ENCODE assay signal across 25 mouse cellular contexts in the genomic region with DNA sequence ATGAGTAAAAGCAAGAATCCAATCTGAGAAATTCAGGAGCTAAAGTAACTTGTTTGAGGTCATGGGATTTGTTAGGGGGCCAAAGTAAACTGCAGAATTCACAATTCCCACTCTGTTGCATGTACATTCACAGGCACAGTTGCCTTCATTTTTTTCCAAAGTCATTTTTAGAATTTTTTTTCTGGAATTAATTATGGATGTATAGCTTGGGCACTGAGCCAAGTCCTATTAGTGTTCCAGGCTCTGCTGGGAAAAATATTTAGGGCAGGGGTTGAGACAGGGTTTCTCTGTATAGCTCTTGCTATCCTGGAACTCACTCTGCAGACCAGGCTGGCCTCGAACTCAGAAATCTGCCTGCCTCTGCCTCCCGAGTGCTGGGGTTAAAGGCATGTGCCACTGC.
"Had no signal": no experiment of that assay in that cellular context is flagged by ENCODE, and none has a peak within 500 bp of the region (broad histone marks: within the 10 kb centered on the region; RNA-seq: fewer than 3 reads in every experiment).

No protein-coding gene starts in this region.

- H3K9ac ChIP-seq: heart, embryonic 13.5 days; heart, embryonic 15.5 days; hindbrain, embryonic 13.5 days; hindbrain, embryonic 15.5 days; kidney, embryonic 15.5 days; limb, embryonic 12.5 days; limb, embryonic 15.5 days; liver, embryonic 12.5 days had no signal

- H3K4me2 ChIP-seq: heart, embryonic 11.5 days; heart, embryonic 13.5 days; heart, embryonic 15.5 days; hindbrain, embryonic 13.5 days; hindbrain, embryonic 15.5 days; kidney, embryonic 15.5 days; limb, embryonic 12.5 days; limb, embryonic 15.5 days; liver, embryonic 12.5 days had no signal

- ATAC-seq: hindbrain, postnatal 0 days; intestine, embryonic 16.5 days; liver, embryonic 12.5 days had no signal

- H3K4me1 ChIP-seq: heart, embryonic 15.5 days; hindbrain, embryonic 15.5 days; kidney, embryonic 15.5 days; limb, embryonic 12.5 days; limb, embryonic 15.5 days; liver, embryonic 12.5 days had no signal

- DNase-seq: gastrocnemius, postnatal 14 days; gastrocnemius, postnatal 36 days; heart, adult 18-20 months; heart, postnatal 14 days; heart, postnatal 36 days; kidney, adult 11 months; kidney, adult 2 months; kidney, adult 9 months; kidney, postnatal 14 days; kidney, postnatal 36 days; layer of hippocampus, adult 9-11 months; layer of hippocampus, postnatal 36 days; left cerebral cortex, postnatal 4 days had no signal

- H3K9me3 ChIP-seq: heart, embryonic 13.5 days; heart, embryonic 15.5 days; hindbrain, embryonic 13.5 days; hindbrain, embryonic 15.5 days; kidney, embryonic 15.5 days; limb, embryonic 15.5 days; liver, embryonic 12.5 days had no signal

- H3K27ac ChIP-seq: heart, embryonic 13.5 days; heart, embryonic 15.5 days; hindbrain, embryonic 13.5 days; hindbrain, embryonic 15.5 days; hindbrain, postnatal 0 days; kidney, embryonic 15.5 days; kidney, postnatal 0 days; limb, embryonic 12.5 days; limb, embryonic 15.5 days; liver, embryonic 12.5 days had no signal

- H3K27me3 ChIP-seq: heart, embryonic 13.5 days; heart, embryonic 15.5 days; hindbrain, embryonic 13.5 days; hindbrain, embryonic 15.5 days; kidney, embryonic 15.5 days; limb, embryonic 12.5 days; limb, embryonic 15.5 days; liver, embryonic 12.5 days had no signal

- H3K36me3 ChIP-seq: heart, embryonic 13.5 days; heart, embryonic 15.5 days; hindbrain, embryonic 13.5 days; hindbrain, embryonic 15.5 days; kidney, embryonic 15.5 days; limb, embryonic 12.5 days; limb, embryonic 15.5 days; liver, embryonic 12.5 days had no signal

- H3K4me3 ChIP-seq: heart, embryonic 13.5 days; heart, embryonic 15.5 days; hindbrain, embryonic 13.5 days; hindbrain, embryonic 15.5 days; kidney, embryonic 15.5 days; limb, embryonic 12.5 days; limb, embryonic 15.5 days; liver, embryonic 12.5 days had no signal
